Mouse (Mus musculus) brain, embryonic 14.5 days (tissue): ENCODE data around the gene Atp6v0a1.

ENCODE experiments used
- CTCF ChIP-seq: fragments of 200-500 bp; IDR thresholded peaks from 2 replicates; pipeline ENCODE4 v1.5.1; 2012; ENCODE audit warnings: inconsistent platforms, mild to moderate bottlenecking, moderate library complexity, borderline replicate concordance; ENCODE audit not compliant: insufficient read depth, insufficient read length; ENCODE audit errors: extremely low read depth
- POLR2A ChIP-seq: fragments of 200-500 bp; IDR thresholded peaks from 2 replicates; pipeline ENCODE4 v1.6.1; 2012; ENCODE audit warnings: mild to moderate bottlenecking, inconsistent platforms, borderline replicate concordance; ENCODE audit not compliant: poor library complexity, insufficient read depth, insufficient read length, severe bottlenecking; ENCODE audit errors: extremely low read depth

DNA sequence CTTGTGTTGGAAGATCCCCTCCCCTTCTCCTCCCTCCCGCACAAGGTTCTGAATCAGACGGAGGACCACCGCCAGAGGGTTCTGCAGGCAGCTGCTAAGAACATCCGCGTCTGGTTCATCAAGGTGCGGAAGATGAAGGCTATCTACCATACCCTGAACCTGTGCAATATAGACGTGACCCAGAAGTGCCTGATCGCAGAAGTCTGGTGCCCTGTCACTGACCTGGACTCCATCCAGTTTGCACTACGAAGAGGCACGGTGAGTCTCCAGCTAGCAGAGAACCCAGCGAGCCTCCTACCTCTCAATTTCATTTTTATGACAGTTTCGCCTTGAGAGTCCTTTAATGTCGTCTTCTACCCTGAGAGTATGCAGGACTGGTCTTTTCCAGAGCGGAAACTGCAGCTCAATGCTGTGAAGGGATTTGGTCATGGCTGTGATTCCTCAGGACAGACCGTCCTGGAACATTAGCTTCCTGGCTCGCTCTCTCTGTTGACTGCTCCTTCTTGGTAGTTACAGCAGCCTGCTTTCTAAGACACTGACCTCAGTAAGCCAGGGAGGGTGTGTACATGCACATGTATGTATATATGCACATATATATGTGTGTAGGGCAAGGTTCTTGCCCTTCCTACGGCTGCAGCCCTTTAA lies 24.7 kb downstream of the Atp6v0a1 start:
- no peak for TF ChIP-seq CTCF
- no peak for TF ChIP-seq POLR2A
